Mouse (Mus musculus) lung, postnatal 0 days (tissue): Measurements from ENCODE around the gene Mettl14. TPM values are rescaled to one million over a fixed set of nuclear protein-coding genes. Genes with fewer than 3 reads are reported as not detected.

Source experiments
- ATAC-seq: fragments of 200-750 bp; cut with Nextera tagmentation; 2 replicates; pipeline ENCODE4 v1.8.0; 2017; ENCODE audit warnings: moderate library complexity
- DNase-seq: peaks from one replicate; pipeline ENCODE4 v3.0.0-alpha.2; 2016; ENCODE audit warnings: low spot score
- H3K27ac ChIP-seq: fragments of 300-500 bp; sonication (generic); 2 replicates; pipeline ENCODE4 v1.5.1; 2014; ENCODE audit warnings: antibody characterized with exemption, mild to moderate bottlenecking, low read length, mixed read lengths
- H3K27me3 ChIP-seq: fragments of 300-500 bp; sonication (generic); replicated peaks from 2 replicates; pipeline ENCODE4 v1.6.1; 2014; ENCODE audit warnings: low read length, mixed read lengths; ENCODE audit not compliant: insufficient read depth
- H3K36me3 ChIP-seq: fragments of 300-500 bp; sonication (generic); 2 replicates; pipeline ENCODE4 v1.6.1; 2014; ENCODE audit warnings: low read length, mixed read lengths; ENCODE audit not compliant: insufficient read depth
- H3K4me1 ChIP-seq: fragments of 300-500 bp; sonication (generic); 2 replicates; pipeline ENCODE4 v1.6.1; 2014; ENCODE audit warnings: antibody characterized with exemption, low read depth, low read length, mixed read lengths; ENCODE audit not compliant: insufficient read depth
- H3K4me2 ChIP-seq: fragments of 300-500 bp; sonication (generic); replicated peaks from 2 replicates; pipeline ENCODE4 v1.6.1; 2014; ENCODE audit warnings: low read depth, mild to moderate bottlenecking, low read length, moderate library complexity, mixed read lengths
- H3K4me3 ChIP-seq: fragments of 300-500 bp; sonication (generic); 2 replicates; pipeline ENCODE4 v1.5.1; 2014; ENCODE audit warnings: low read depth, low read length
- H3K9ac ChIP-seq: fragments of 300-500 bp; sonication (generic); replicated peaks from 2 replicates; pipeline ENCODE4 v1.6.1; 2014; ENCODE audit warnings: low read depth, mild to moderate bottlenecking
- H3K9me3 ChIP-seq: fragments of 300-500 bp; sonication (generic); 2 replicates; pipeline ENCODE4 v1.6.1; 2016; ENCODE audit warnings: low read length, mixed read lengths
- CTCF ChIP-seq: IDR thresholded peaks from 2 replicates; pipeline ENCODE4 v1.5.1; 2016; ENCODE audit warnings: antibody characterized with exemption, mild to moderate bottlenecking
- EP300 ChIP-seq: IDR thresholded peaks from 2 replicates; pipeline ENCODE4 v1.6.1; 2016; ENCODE audit warnings: antibody characterized with exemption, mild to moderate bottlenecking, control low read depth
- WGBS: fragments of 180-500 bp; shearing (Covaris S2); extraction: QIAGEN DNeasy Blood & Tissue Kit; methylation state at CpG from one replicate; pipeline ENCODE4 v1.1.7; 2014; 5-methylcytosine and 5-hydroxymethylcytosine counted together
- polyA plus RNA-seq: library from polyadenylated mRNA; unstranded; fragments of >200 nt; fragmentation: Nextera tagmentation; extraction: Ambion mirVana; gene quantifications from 2 replicates; pipeline ENCODE4 v1.2.1, GENCODE M21; 2015

The Mettl14 gene
- polyA plus RNA-seq, result 11.5 and 12.4 TPM in 2 replicates

DNA sequence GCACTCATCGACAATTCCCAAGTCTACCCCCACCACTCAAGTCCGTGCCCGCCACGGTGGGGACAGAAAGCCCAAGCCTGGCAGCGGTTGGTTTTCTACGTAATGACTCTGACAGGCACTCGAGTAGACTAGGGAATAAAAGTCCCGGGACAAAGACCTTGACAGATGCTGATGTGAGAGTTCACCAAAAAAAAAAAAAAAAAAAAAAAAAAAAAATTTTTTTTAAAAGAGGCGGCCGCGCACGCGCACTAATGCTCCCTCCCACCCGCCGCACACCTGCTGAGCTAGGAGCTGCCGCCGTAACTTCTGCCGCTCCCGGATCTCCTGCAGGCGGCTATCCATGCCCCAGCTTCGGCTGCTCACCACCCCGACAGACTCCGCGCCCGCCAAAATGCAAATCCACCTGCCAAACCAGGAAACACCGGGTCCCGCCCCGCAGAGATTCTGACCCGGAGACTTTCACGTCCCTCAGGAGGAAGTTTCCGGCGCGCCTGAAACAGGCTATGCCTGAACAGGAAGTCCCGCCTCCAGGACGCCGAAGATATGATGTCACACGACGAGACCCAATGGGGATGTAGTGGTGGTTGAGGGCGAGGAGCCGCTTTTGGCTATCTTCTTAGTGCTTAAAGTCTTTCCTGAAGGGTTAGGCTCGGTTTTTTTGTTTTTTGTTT, at the start of gene Mettl14:
Gene Mettl14, minus strand, starts transcription at position 623 of the 671 bp plus-strand sequence.
- peak; percentile 100 for ATAC-seq
- no peak for TF ChIP-seq CTCF
- peak; percentile 52; the same call in 1 of the 2 replicates for TF ChIP-seq EP300
- Histone ChIP-seq H3K9ac (peak within 1 kb of the TSS; percentile 55), H3K4me3 (peak within 1 kb of the TSS; percentile 68), H3K4me1 (peaks cover 3% of the 10 kb centered on the region; the same call in 1 of the 2 replicates), H3K9me3 (no peaks in the 10 kb centered on the region), H3K36me3 (0 out of 2 replicates have a peak, but pooled peaks cover 5% of the 10 kb centered on the region), H3K4me2 (peak within 1 kb of the TSS; percentile 63), H3K27ac (peak within 1 kb of the TSS; percentile 87), H3K27me3 (no peaks in the 10 kb centered on the region)
- WGBS, result 0% methylated on average over 40 of the region's 41 CpGs
- DNase-seq, result peak; percentile 99

DNA sequence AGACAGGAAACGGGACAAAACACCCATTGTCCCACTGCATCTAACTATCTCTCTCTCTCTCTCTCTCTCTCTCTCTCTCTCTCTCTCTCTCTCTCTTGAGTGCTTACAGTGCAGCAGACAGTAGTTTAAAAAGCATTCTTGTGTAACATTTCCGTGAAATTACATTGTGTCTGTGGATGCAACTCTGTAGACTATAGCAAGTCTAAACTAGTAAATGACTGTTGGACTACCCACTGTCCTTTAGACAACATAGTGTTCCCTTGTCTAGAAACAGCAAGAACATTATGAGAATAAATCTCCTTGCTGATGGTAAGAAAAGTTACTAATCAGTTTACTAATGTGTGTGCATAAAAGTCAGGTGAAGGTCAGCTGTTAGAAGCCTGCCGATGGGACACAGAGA, 47.5 kb upstream of the Mettl14 start:
- 53% methylated on average over 3 of the region's 3 CpGs for WGBS
- H3K36me3 ChIP-seq, result no peaks in the 10 kb centered on the region
- H3K4me2 ChIP-seq, result no peak overlapping the region
- H3K9ac ChIP-seq, result no peak overlapping the region
- H3K27me3 ChIP-seq, result no peaks in the 10 kb centered on the region
- H3K4me1 ChIP-seq, result no peaks in the 10 kb centered on the region
- H3K9me3 ChIP-seq, result no peaks in the 10 kb centered on the region
- no peak for TF ChIP-seq EP300
- no peak for TF ChIP-seq CTCF
- ATAC-seq (no peak), DNase-seq (no peak)
- H3K27ac ChIP-seq, result no peak overlapping the region
- no peak overlapping the region for H3K4me3 ChIP-seq

DNA sequence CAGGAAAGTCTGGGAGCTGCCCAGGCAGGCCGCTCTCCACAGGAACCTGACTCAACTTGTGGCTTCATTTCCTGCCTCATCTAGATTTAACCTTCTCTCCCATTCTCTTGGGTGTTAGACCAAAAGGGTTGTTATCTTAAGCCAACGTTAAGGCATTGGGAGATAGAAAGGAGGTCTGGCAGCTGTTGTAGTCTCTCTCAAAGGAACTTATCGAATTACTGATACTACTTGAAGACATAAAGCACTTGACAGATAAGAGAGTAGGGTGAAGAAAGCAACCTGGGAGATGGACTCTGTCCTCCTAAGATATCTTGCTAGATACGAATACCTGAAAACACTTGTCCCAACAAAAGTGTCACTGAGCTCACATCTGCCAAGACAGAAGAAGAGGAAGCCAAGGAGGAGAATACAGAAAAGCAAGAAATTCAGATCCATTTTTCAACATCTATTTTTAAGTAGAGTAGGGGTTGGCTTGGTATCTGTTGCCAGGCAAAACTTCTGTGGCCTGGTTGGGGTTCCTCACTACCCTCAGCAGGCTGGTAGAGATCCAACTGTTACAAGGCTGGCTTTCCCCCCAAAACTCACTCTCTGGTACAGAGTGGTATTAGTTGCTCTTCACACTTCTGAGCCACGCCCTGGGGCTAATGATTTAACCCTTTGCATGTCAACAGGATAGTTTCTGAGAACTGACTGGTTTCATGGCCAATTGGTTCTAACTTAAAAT, 46.2 kb upstream of the Mettl14 start:
- 44% methylated on average over 5 of the region's 5 CpGs for WGBS

DNA sequence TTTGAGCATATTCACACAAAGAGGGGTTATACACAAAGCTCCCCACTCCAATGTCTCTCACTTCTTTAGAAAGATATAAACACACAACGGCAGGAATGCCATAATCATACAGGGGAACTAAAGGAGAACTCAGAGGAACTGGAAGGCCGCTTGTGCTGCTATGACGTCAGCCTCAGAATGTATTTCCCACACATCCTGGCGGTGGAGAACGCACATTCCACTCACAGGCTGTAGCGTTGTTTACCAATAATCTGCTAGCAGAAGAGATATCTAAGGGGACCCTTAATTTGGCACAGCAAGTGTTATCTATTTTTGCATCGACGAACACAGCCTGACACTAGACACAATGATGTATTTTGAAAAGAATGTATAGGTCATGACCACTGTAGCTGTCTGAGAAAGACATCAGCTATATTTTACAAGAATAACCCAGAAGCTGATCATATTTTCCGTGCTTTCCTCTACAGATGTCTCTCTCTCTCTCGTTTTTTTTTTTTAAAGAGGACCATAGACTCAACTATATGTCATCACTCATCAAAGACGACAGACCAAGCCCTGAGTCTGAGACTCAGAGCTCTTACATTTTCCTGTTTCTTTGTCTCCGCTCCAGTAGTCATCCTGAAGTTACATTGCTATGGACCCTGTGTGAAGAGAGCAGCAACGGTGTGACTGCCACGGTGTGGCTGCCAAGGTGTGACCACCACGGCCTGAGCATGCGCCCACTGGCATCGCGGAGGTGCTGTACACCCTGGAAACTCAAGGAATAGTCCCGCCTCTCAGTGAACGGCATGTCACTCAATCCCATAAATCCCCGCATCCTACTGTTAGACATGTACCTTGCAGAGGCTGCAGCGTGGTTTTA, 43.9 kb upstream of the Mettl14 start:
- no peaks in the 10 kb centered on the region for H3K9me3 ChIP-seq
- 0 out of 2 replicates have a peak, but pooled peaks have one; percentile 31 for TF ChIP-seq CTCF
- TF ChIP-seq EP300, result no peak
- H3K9ac ChIP-seq, result no peak overlapping the region
- no peak overlapping the region; the same call in 1 of the 2 replicates for H3K4me2 ChIP-seq
- ATAC-seq (peak; percentile 76), DNase-seq (peak; percentile 68)
- H3K27me3 ChIP-seq, result no peaks in the 10 kb centered on the region
- WGBS, result 60% methylated on average over 22 of the region's 22 CpGs
- H3K27ac ChIP-seq, result no peak overlapping the region
- H3K4me3 ChIP-seq, result no peak overlapping the region
- H3K36me3 ChIP-seq, result no peaks in the 10 kb centered on the region
- H3K4me1 ChIP-seq, result no peaks in the 10 kb centered on the region

More for the DNA sequence above, 46.2 kb upstream of the Mettl14 start:
- H3K36me3 ChIP-seq, result no peaks in the 10 kb centered on the region
- H3K9ac ChIP-seq, result no peak overlapping the region
- no peaks in the 10 kb centered on the region for H3K4me1 ChIP-seq
- no peak overlapping the region for H3K4me2 ChIP-seq
- ATAC-seq, result no peak
- no peak for TF ChIP-seq CTCF
- no peak for TF ChIP-seq EP300
- no peak for DNase-seq
- no peaks in the 10 kb centered on the region for H3K9me3 ChIP-seq
- no peak overlapping the region for H3K27ac ChIP-seq
- H3K4me3 ChIP-seq, result no peak overlapping the region
- no peaks in the 10 kb centered on the region for H3K27me3 ChIP-seq

DNA sequence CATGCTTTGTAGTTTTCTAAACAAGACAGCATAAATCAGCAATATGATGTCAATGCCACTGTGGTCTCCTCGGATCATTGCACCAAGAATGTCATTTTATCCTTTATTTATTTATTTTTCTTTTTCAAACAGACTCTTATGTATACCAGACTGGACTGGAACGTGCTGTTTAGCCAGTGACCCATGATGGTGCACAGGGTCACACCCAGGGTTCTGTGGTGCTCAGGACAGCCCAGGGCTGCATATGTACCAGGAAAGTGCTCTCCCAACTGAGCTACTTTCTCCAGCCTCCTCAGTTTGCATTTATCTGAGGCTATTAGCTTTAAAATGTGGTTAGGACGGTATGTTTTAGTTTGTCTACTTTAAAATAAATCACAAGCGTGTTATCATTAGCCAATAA, 42.1 kb upstream of the Mettl14 start:
- WGBS, result 46% methylated on average over 4 of the region's 4 CpGs
- TF ChIP-seq EP300 (no peak), CTCF (no peak)
- Histone ChIP-seq H3K27ac (no peak overlapping the region), H3K9me3 (no peaks in the 10 kb centered on the region), H3K36me3 (no peaks in the 10 kb centered on the region), H3K4me3 (no peak overlapping the region), H3K4me1 (no peaks in the 10 kb centered on the region), H3K4me2 (no peak overlapping the region), H3K27me3 (no peaks in the 10 kb centered on the region), H3K9ac (no peak overlapping the region)
- DNase-seq (no peak), ATAC-seq (no peak)

DNA sequence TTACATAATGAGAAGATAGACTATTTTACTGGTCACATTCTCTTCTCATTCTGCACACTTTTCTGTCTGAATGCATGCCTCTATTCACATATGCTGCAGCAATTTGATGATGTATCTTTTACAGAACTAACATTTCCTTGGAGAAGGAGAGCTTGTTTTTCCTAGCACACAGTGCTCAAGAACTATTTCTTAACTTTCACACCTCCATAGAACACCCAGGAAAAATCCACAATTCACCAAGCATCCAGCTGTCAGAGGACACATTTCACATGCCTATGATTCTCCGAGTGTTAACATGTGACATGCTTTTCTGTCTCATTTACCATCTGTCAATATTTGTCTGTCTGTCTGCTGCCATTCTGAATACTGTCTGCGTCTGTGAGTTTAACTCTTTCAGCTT, 39.7 kb upstream of the Mettl14 start:
- H3K4me1 ChIP-seq, result no peaks in the 10 kb centered on the region
- H3K4me2 ChIP-seq, result no peak overlapping the region
- H3K27me3 ChIP-seq, result no peaks in the 10 kb centered on the region
- TF ChIP-seq EP300, result no peak
- TF ChIP-seq CTCF, result no peak
- H3K27ac ChIP-seq, result no peak overlapping the region
- DNase-seq (peak; percentile 45), ATAC-seq (no peak)
- no peak overlapping the region for H3K4me3 ChIP-seq
- no peaks in the 10 kb centered on the region for H3K36me3 ChIP-seq
- WGBS, result 27% methylated on average over 2 of the region's 2 CpGs
- H3K9ac ChIP-seq, result no peak overlapping the region
- no peaks in the 10 kb centered on the region for H3K9me3 ChIP-seq
